Mouse (Mus musculus): ENCODE results near the gene Gm11639. TPM values are rescaled to one million over a fixed set of nuclear protein-coding genes. Genes with fewer than 3 reads are reported as not detected.

Gene Gm11639
- total RNA-seq, 2 experiments from 2014 or later: not detected

- DNase-seq: no peak
- intact Hi-C loops (cut with DNase I): no loop called here
These were observed 463.8 kb downstream of the Gm11639 start for GRCm38 (mm10) chr11:105149353-105149752.

- intact Hi-C loops (cut with DNase I): no loop called here
- no peak for DNase-seq
These were observed 464.3 kb downstream of the Gm11639 start for GRCm38 (mm10) chr11:105149766-105150165.

DNA sequence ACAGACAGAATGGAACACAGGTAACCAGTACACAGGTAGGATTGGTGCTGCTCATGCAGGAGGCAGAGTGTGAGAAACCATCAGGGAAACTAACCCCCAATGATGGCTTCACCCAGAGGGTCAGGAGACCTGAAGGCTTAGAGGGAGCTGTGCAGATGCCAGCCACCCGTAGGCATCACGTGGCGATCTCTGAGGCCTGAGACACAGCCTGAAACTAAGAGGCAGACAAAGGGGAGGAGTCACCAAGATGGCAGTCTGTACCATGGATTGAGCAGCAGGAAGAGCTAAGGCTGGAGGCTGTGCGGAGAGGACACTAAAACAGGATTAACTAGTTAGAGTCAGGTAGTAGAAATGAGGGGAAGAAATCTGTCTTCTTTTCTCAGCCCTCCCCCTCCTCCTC is 465.2 kb downstream of the Gm11639 start:
- intact Hi-C loops (cut with DNase I): no loop called here
- DNase-seq: no peak

DNA sequence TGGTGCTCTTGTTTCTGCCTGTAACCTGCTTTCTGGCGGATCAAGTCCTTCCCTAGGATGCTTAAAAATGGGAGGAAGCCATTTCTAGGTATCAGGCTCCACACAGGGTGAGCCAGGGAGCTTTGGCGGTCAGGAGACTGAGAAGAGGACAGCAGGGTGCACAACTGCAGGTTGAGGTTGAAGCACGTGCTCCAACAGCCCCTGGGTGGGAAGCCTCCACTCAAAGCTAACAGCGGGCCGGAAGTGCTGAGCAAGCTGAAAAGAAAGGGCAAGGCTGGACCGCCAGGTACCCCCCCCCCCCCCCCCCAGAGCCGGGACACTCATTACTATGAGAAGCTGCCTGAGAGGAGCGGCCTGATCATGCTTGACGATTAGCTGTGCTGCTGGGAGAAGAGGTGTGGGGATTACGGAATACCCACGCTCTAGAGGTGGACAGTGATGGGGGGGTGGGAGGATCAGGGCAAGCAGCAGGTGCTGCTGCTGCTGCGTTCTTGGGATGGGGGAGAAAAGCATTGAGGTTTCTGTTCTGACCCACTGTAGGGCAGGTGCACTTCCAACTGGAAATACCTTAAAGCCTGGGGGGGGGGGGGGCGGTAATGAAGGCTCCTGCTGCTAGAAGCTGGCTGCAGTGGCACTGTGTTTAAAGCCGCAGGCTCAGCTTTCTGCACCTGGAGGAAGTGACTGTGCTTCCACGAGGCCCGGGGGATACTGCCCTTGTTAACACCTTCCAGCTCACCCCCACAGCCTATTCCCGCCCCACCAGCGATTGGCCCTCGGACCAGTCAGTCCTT is 465.9 kb downstream of the Gm11639 start:
- intact Hi-C loops (cut with DNase I): no loop called here
- DNase-seq: no peak

DNA sequence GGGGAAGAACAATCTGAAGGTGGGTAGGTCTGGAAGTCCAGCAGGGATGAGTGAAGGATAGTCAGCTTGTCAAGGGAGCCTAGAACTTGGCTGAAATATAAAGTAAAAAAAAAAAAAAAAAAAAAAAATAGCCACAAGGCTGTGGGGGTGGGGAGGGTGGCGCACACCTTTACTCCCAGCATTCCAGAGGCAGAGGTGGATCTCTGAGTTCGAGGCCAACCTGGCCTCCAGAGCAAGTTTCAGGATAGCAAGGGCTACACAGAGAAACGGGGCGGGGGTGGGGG is 466.5 kb downstream of the Gm11639 start:
- intact Hi-C loops (cut with DNase I): no loop called here

DNA sequence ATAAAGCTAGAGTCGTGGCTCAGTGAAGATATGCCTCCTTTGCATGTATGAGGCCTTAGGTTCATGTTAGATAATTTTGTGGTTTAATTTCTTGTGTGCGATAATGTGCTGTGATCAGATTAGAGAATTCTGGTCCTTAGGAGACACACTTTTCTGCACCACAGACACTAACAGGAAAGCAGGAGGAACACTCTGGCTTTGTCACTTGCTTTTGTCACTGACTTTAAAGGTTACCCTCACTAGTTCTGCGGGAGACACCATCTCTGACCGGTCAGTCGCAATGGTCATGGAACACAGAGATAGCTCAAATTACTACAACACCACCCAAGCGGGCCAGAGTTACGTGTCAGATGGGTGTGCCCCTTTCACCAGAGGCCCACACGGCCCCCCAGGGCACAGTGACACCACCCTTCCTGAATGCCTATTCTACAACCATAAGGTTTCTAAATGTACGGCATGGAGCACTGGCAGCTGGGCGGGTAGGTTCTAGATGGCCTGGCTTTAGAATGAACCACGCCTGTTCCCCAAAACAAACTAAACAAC is 466.9 kb downstream of the Gm11639 start:
- intact Hi-C loops (cut with DNase I): no loop called here
- DNase-seq: no peak

More for the DNA sequence above, 466.5 kb downstream of the Gm11639 start:
- no peak for DNase-seq

DNA sequence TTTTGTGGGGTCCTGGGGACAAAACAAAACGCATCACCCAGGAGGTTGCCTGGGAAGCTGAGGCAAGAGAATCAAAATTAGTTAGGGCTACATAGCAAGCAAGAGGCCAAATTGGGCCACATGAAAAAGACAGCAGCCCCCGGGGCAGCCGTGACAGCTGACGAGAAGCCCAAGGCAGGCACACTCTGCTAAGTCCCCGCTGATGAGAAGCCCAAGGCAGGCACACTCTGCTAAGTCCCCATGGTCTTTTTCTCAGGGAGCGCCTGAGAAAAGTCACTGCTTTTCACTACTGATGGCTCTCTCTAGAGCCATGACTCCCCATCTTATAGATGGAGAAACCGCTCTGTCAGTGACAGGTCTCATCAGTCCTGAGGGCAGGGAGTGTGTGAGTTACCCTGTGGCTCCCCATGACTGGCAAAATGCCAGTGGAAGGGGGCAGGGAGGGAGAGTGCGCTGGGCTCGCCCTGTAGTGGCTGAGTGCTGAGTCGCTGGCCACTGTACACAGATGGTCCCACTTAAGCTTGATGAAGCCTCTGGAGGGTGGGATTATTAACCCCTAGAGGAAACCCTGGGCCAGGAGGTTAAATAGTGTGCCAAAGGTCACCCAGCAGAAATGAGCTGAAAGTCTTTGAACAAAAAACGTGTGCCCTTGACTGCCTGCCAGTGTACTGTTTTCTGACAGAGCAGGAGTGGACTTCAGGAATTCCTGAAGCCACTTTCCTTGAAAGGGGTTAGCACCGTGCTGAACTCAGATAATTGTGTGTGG is 467.7 kb downstream of the Gm11639 start:
- DNase-seq: no peak

DNA sequence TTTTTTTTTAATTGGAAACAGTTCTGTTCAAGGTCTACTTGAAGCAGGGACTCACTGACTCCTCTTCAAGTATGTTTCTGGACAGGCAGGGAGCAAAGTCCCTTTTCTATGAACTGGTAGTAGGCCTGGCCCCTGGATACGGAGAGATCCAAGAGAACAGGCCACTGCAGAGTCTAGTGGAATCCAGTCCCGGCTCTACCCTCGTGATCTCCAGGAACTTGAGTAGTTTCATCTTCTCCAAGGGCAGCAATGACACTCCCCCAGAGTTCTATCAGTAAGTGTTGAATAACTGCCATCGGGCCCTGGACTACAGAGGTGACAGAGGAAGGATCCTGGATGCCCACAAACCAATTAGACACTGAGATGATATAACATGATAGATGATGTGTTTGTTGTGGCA is 470.4 kb downstream of the Gm11639 start:
- no peak for DNase-seq
- intact Hi-C loops (cut with DNase I): no loop called here

More for the DNA sequence above, 467.7 kb downstream of the Gm11639 start:
- intact Hi-C loops (cut with DNase I): no loop called here

DNA sequence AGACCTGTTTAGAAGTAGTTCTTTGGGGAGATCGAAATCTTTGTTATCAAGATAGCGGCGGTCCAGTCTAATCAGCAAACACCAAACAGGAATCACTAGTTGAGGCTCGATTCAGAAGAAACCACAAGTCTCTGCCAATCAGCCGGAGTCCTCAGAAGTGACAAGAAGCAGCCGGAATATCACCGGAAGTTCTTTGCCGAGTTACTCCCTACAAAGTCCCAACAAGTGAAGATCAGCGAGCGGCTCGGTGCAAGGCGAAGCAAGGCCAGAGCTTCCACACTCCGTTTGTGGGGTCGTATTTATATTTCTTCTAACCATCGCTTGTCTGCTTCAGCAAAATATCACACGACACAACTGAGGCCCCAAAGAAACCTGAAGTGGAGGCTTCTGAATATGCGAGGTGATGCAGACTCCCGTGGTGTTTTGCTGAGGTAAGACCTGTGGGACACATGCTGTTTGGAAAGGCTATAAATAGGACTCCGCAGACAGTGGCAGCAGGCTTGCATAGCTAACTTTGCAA is 471.3 kb downstream of the Gm11639 start:
- no peak for DNase-seq
- intact Hi-C loops (cut with DNase I): no loop called here

- DNase-seq: no peak
- intact Hi-C loops (cut with DNase I): no loop called here
These were observed 472.5 kb downstream of the Gm11639 start for GRCm38 (mm10) chr11:105158047-105158446.

GRCm38 (mm10) chr11:105159673-105160360 is 474.3 kb downstream of the Gm11639 start:
- intact Hi-C loops (cut with DNase I): no loop called here
- DNase-seq: no peak

DNA sequence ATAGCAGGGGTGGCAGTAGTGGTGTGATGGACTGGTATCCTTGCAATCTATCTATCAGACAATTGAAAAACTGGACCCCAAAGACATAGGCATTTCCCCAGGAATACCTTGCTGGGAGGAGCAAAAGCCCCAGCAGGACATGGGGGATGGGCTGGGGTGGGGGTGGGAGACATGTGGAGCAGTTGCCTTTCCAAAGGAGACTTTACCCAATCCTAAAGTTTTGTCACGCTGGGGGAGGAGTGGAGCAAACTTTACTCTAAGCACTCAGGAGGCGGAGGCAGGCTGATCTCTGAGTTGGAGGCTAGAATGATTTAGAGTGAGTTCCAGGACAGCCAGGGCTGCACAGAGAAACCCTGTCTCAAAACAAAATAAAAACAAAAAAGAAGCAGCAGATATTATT is 475.9 kb downstream of the Gm11639 start:
- DNase-seq: no peak
- intact Hi-C loops (cut with DNase I): no loop called here

DNA sequence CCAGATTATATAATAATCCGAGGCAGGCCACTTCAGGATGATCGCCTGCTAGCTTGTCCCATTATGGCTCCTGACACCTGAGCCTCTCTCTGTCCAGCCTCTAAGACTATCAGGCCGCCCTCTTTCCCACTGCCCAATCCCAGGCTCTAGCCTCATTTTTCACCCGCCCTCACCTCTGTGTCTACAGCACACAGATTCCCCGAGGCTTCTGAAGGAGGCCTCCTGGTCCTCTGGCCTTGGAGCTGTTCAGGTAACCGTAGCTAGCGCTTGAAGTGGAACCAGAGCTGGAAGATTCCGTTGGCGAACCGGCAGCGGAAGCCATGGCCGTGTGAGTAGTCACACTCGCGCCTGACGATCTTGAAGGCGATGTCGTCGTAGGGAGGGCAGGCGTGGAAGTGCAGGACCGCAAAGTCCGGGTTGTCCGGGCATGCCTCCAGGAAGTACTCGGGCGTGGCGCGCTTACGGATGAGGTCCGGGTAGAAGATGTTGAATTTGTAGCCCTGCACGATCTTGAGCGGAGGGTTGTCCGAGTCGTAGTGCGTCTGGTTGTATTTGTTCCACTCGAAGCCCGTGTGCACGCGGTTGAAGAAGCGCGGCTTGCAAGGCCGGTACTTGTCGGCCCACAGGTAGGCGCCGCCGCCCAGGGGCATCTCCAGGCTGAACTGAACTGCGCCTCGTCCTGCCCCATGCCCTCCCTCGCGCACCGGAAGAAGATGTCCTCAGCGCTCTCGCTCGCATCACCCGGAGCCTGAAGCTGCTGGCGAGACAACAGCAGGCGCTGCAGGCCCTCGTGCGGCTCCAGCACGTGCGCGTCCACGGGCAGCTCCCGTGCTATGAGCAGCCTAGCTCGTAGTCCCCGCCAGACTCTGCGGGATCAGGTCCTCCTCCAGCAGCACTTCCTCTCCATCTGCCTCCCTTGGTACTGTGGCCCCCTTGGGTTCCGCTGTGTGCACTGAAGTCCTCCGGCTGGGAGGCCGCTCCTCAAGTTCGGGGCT is 479.3 kb downstream of the Gm11639 start:
- intact Hi-C loops (cut with DNase I): no loop called here
- no peak for DNase-seq

DNA sequence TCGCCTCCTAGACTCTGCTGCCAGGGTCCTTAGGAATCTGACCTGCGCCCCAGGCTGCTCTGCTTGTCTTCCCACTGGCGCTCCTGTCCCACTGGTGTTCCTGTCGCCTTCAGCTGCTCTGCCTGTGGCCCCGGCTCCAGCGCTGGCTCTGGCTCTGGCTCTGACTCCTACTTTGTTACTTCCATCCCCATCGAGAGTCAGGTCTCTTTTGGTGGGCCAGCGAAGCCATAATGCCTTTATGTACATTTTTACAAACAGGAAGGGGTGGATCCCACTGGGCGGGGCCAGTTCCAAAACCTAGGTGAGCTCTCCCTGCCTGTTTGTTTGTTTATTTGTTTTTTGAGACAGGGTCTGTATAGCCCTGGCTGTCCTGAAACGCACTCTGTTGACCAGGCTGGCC is 481.3 kb downstream of the Gm11639 start:
- intact Hi-C loops (cut with DNase I): no loop called here
- no peak for DNase-seq

Other genes starting within 250 kb of the Gm11639 start
- 10 to 100 TPM; 18.2 to 21.4 TPM for gene Kansl1, start 216.8 kb upstream of the Gm11639 start, total RNA-seq (2021)
- gene Cdc27, start 135.1 kb upstream of the Gm11639 start, total RNA-seq (2021): 10 to 100 TPM; 24.9 to 25.2 TPM
- gene Myl4, start 135.0 kb upstream of the Gm11639 start, total RNA-seq (2021): 1 to 10 TPM; 5.5 to 6.4 TPM
- gene Itgb3, start 77.7 kb upstream of the Gm11639 start, total RNA-seq (2021): under 1 TPM; 0.66 to 0.76 TPM